Mouse (Mus musculus): ENCODE measurements around the gene Palm. TPM values are rescaled to one million over a fixed set of nuclear protein-coding genes. Genes with fewer than 3 reads are reported as not detected.

Gene Palm
- total RNA-seq, 2 experiments from 2014 or later: 48.6 to 80.1 TPM

- ATAC-seq (replicated peaks; ENCODE audit: poor library complexity, severe bottlenecking): no peak
Observed at GRCm38 (mm10) chr10:79794491-79794931, 1.1 kb downstream of the Palm start.

DNA sequence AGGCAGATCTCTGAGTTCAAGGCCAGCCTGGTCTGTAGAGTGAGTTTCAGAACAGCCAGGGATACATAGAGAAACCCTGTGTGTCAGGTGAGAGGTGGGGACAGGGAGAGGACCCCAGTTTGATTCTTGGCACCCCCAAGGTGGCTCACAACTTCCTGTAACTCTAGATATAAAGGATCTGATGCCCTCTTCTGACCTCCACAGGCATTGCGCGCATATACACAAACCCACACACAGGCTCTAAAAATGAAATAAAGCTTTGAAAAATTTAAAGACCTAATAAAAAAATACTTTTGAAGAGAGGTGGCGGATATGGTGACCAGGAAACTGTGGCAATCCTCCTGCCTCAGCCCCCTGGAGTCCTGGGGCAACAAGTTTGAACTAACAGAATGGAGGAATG lies 2.5 kb downstream of the Palm start:
- no peak for ATAC-seq (replicated peaks; ENCODE audit: poor library complexity, severe bottlenecking)

DNA sequence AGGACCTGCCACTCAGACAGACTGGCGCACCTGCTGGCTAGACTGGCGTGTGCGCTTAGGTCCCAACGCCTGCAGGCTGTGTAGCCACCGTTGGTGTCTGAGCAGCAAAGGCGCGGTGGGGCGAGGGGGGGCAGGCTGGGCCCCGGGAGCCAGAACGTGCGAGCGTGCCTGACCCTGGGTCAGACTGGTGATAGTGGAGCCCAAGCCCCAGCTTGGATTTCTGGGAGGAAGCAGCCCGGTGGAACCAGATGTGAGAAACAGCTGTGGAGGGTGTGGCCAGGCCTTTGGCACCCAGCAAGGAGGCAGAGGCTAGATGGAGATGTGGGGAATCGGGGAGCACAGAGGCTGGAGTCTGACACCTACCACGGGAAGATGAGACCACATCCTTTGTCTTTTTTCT lies 4.0 kb downstream of the Palm start:
- no peak for ATAC-seq (replicated peaks; ENCODE audit: poor library complexity, severe bottlenecking)

GRCm38 (mm10) chr10:79798289-79798928 lies 5.0 kb downstream of the Palm start:
- peak; percentile 84 for ATAC-seq (replicated peaks; ENCODE audit: poor library complexity, severe bottlenecking)

DNA sequence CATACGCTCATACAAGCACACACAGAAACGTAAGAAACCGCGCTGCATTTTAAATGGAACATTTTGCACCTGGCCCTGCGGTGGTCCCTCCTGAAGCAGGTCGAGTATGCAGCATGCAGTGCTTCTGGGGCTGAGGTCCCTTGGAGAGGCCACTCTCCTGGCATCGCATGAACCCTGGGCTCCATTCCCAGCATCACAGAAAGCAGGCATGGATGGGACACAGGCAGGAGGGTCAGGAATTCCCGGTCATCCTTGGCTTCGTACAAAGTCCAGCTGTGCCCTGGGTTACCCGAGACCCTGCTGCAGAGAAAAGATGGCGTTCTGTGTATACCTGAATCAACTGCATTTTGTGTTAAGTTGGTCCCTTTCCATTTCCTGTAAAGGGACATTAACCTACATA lies 7.1 kb downstream of the Palm start:
- no peak for ATAC-seq (replicated peaks; ENCODE audit: poor library complexity, severe bottlenecking)

GRCm38 (mm10) chr10:79801837-79802236 lies 8.5 kb downstream of the Palm start:
- no peak for ATAC-seq (replicated peaks; ENCODE audit: poor library complexity, severe bottlenecking)

- peak; percentile 47; the same call in 1 of the 2 replicates for ATAC-seq (replicated peaks; ENCODE audit: poor library complexity, severe bottlenecking)
Observed at GRCm38 (mm10) chr10:79802331-79802971, 9.1 kb downstream of the Palm start.

- no peak for ATAC-seq (replicated peaks; ENCODE audit: poor library complexity, severe bottlenecking)
Observed at GRCm38 (mm10) chr10:79803716-79804323, 10.4 kb downstream of the Palm start.

DNA sequence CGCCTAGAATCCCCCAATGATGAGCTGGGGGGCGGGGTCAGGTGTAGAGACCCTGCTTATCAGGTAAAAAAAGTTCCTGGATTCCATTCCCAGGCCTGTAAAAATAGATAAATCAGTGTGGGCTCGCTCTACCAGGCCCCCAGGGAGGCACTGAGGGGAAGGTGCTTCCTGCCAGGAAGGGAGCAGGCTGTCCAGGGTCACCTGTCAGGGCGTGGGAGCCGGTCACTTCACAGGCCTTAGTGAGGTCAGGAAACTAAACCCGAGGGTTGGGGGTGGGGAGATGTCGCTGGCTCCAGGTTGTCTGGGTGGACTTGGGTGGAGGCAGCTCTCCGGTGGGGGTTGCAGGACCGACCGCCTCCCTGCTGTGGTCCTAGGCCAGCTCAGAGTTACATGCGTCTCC lies 12.3 kb downstream of the Palm start:
- ATAC-seq (replicated peaks; ENCODE audit: poor library complexity, severe bottlenecking): no peak

DNA sequence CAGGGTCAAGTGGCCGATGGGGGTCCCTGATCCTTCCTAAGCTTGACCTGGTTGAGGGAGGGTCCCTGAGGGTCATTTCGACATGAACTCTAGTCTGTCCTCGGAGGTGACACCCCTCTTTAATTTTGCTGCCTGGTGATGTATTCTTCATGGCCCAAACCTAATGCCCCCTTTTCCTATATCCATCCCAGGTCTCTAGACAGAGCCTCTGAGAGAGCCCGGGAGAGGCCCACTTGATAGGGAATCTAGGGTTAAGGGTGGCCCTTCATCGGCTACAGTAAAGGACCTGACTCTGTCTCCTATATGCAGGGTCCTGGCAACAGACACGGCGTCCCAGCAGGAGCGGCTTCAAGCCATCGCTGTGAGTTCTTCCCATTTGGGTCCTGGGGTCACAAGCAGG lies 13.0 kb downstream of the Palm start:
- ATAC-seq (replicated peaks; ENCODE audit: poor library complexity, severe bottlenecking): no peak

GRCm38 (mm10) chr10:79806972-79807371 lies 13.6 kb downstream of the Palm start:
- 0 out of 2 replicates have a peak, but pooled peaks have one; percentile 44 for ATAC-seq (replicated peaks; ENCODE audit: poor library complexity, severe bottlenecking)

DNA sequence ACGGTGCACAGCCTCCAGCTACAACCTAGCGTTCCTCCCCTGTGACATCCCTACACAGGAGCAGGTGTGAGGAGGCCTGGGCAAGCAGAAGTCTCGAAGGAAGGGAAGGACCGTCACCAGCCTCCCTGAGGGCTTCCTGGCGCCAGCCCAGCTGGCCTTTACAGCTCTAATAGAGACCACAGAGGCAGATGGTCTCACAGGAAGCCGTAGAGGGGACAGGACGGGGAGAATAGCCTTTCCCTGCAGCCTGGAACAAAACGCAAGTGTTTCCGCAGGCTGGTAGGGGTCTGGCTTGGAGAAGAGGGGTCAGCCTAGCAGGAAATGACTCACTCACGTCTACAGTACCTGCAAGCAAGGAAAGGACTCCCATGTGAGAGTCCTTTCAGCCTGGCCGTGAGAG lies 14.5 kb downstream of the Palm start:
- ATAC-seq (replicated peaks; ENCODE audit: poor library complexity, severe bottlenecking): no peak

GRCm38 (mm10) chr10:79808728-79809127 lies 15.4 kb downstream of the Palm start:
- no peak for ATAC-seq (replicated peaks; ENCODE audit: poor library complexity, severe bottlenecking)

- peak; percentile 91 for ATAC-seq (replicated peaks; ENCODE audit: poor library complexity, severe bottlenecking)
Observed at GRCm38 (mm10) chr10:79811736-79812637, 18.6 kb downstream of the Palm start.

DNA sequence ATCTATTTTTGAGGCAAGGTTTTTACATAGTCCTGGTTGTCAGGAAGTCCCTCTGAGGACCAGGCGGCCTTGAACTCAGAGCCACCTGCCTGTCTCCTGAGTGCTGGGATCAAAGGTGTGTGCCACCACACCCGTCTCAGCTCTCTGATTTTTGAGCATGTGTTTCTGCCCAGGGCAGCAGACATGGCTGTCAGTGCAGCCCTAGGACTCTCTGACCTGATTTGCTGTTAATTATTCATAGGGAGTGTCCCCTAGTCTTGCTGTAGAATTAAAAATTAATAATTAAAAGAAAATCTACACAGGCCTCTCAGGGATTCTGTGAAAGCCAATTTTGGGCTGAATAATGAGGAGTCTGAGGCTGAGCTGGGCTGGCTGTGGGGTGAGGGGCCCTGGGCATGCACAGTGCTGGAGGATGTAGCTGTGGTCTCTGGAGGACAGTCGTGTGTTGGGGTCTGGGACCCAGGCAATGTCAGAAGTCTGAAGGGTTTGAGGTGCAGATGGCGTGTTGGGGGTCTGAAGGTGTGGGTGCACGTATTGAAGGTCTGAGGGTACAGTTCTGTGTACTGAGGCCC lies 21.0 kb downstream of the Palm start:
- no peak for ATAC-seq (replicated peaks; ENCODE audit: poor library complexity, severe bottlenecking)

- no peak for ATAC-seq (replicated peaks; ENCODE audit: poor library complexity, severe bottlenecking)
Observed at GRCm38 (mm10) chr10:79815671-79816494, 22.5 kb downstream of the Palm start.

DNA sequence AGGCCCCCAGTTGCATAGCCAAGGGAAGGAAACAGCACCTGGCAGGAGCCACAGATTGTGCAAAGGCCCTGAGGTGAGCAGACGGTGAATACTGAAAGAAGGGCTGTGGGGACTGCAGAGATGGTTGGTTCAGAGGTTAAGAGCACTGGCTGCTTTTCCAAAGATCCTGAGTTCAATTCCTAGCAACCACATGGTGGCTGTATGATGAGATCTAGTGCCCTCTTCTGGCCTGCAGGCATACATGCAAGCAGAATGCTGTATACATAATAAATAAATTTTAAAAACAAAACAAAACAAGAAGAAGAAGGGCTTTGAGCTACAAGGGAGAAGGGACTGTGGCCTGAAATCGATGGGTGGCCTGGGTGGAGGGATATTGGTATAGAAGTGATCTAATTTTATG lies 23.7 kb downstream of the Palm start:
- no peak for ATAC-seq (replicated peaks; ENCODE audit: poor library complexity, severe bottlenecking)

- no peak for ATAC-seq (replicated peaks; ENCODE audit: poor library complexity, severe bottlenecking)
Observed at GRCm38 (mm10) chr10:79818225-79818624, 24.9 kb downstream of the Palm start.

DNA sequence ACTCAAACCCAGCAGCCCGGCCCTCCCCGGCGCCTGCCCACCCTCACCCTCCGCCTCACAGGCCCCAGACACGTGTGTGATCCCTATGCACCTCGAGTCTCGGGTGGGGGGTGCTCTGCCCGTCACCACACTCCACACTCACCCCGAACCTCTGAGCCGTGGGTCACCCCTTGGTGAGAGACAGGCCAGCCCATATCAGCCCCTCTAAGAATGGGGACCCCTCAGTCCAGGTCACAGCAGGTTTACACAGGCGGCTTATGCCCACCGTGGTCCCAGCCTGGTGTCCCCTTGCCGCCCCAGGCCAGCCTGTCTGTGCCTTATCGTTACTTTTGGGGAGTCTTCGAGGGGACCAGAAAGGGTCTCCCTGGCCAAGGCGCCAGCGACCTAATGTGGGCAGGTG lies 26.2 kb downstream of the Palm start:
- no peak for ATAC-seq (replicated peaks; ENCODE audit: poor library complexity, severe bottlenecking)

Measured in granulocyte monocyte progenitor cell, adult 5-6 weeks (primary cell).